ENCODE assay signal across 19 mouse cellular contexts in the genomic region with DNA sequence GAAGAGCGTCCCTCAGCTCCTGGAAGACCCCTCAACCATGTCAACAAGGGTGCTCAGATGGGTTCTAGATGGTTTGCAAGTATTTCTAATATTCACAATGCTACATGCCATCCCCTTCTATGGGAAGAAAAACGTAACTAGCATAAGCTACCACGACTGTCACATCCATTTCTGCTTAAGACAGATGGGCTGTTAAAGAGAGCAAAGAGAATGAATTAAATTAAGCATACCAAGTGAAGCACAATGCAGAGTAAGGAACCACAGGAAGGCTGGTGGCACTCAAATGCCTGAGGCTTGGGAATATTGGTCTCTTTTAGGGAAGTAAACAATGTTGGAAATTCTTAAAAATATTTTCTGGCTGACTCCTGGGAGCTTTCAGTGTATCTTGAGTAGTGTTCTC. TPM values are rescaled to one million over a fixed set of nuclear protein-coding genes. Genes with fewer than 3 reads are reported as not detected.
DNase-seq lines count a peak whose midpoint lies in the region; ATAC-seq and TF ChIP-seq lines count a peak whose summit lies in the region.
"Had no signal": no experiment of that assay in that cellular context is flagged by ENCODE, and none has a peak within 500 bp of the region (broad histone marks: within the 10 kb centered on the region; RNA-seq: fewer than 3 reads in every experiment).

No protein-coding gene starts in this region.

- TF ChIP-seq CTCF in brain, embryonic 14.5 days (IDR thresholded peaks at IDR 0.05; ENCODE audit: borderline replicate concordance, extremely low read depth, insufficient read depth, insufficient read length) = no peak
- TF ChIP-seq CTCF in forebrain, postnatal 0 days (IDR thresholded peaks at IDR 0.05; ENCODE audit: low read depth) = no peak

- H3K4me3 ChIP-seq in forebrain, postnatal 0 days (ENCODE audit: low read depth, low read length) = no peak overlapping the region
- H3K4me3 ChIP-seq: embryonic facial prominence, embryonic 12.5 days; heart, embryonic 13.5 days; intestine, embryonic 15.5 days had no signal

- DNase-seq in heart, adult 11 months = peak; percentile 52
- DNase-seq in heart, postnatal 4 days = no peak
- peak; percentile 72 for DNase-seq in Muller cell, postnatal 12 days (ENCODE audit: inconsistent ontology term)
- DNase-seq in brain, embryonic 14.5 days (ENCODE audit: low read depth) = peak; percentile 40
- no peak for DNase-seq in forebrain, postnatal 0 days
- no peak for DNase-seq in right cerebral cortex, adult 18-20 months
- DNase-seq in gastrocnemius, postnatal 25 days = no peak
- DNase-seq: adrenal gland, adult 8-10 months; adrenal gland, postnatal 36 days; cerebellum, adult 11 months; cerebellum, adult 8-10 months; gastrocnemius, postnatal 14 days; heart, postnatal 36 days; kidney, adult 18-20 months had no signal

- no peaks in the 10 kb centered on the region for H3K27me3 ChIP-seq in forebrain, postnatal 0 days (ENCODE audit: insufficient read depth, low read length)
- H3K27me3 ChIP-seq: embryonic facial prominence, embryonic 12.5 days; heart, embryonic 13.5 days; intestine, embryonic 15.5 days had no signal

- H3K4me1 ChIP-seq in forebrain, postnatal 0 days (ENCODE audit: insufficient read depth) = 0 out of 2 replicates have a peak, but pooled peaks cover 14% of the 10 kb centered on the region
- H3K4me1 ChIP-seq: intestine, embryonic 15.5 days had no signal

- no peaks in the 10 kb centered on the region for H3K9me3 ChIP-seq in forebrain, postnatal 0 days (ENCODE audit: low read length)
- H3K9me3 ChIP-seq: embryonic facial prominence, embryonic 12.5 days; heart, embryonic 13.5 days; intestine, embryonic 15.5 days had no signal

- H3K27ac ChIP-seq in forebrain, postnatal 0 days (ENCODE audit: low read depth, low read length) = no peak overlapping the region
- H3K27ac ChIP-seq: embryonic facial prominence, embryonic 12.5 days; heart, embryonic 13.5 days; intestine, embryonic 15.5 days had no signal

- peak; percentile 70; the same call in 1 of the 2 replicates for ATAC-seq in forebrain, postnatal 0 days
- ATAC-seq: intestine, embryonic 15.5 days had no signal

- no peak overlapping the region for H3K9ac ChIP-seq in forebrain, postnatal 0 days
- H3K9ac ChIP-seq: embryonic facial prominence, embryonic 12.5 days; heart, embryonic 13.5 days; intestine, embryonic 15.5 days had no signal

- no peak for TF ChIP-seq POLR2A in brain, embryonic 14.5 days (IDR thresholded peaks at IDR 0.05; ENCODE audit: borderline replicate concordance, extremely low read depth, insufficient read depth, insufficient read length, poor library complexity, severe bottlenecking)

- 45% methylated on average over 3 of the region's 3 CpGs for WGBS in forebrain, postnatal 0 days

- H3K4me2 ChIP-seq in forebrain, postnatal 0 days (ENCODE audit: low read depth) = no peak overlapping the region
- H3K4me2 ChIP-seq: embryonic facial prominence, embryonic 12.5 days; heart, embryonic 13.5 days; intestine, embryonic 15.5 days had no signal

- peaks cover 11% of the 10 kb centered on the region; the same call in 1 of the 2 replicates for H3K36me3 ChIP-seq in forebrain, postnatal 0 days (ENCODE audit: insufficient read depth)
- H3K36me3 ChIP-seq: embryonic facial prominence, embryonic 12.5 days; intestine, embryonic 15.5 days had no signal

RNA-seq across cellular contexts. Expression of a gene that starts 45.6 kb away (rescaled TPM):
- 10 to 100 TPM; 12.2 to 13.0 TPM for total RNA-seq in heart, postnatal 4 days (2021)
- polyA plus RNA-seq in brain, embryonic 14.5 days (2012; rRNA removed) = 15.0 and 30.6 TPM in 2 replicates
- 31.5 and 38.3 TPM in 2 replicates for total RNA-seq in forebrain, postnatal 0 days (2014; rRNA removed)
- polyA plus RNA-seq in forebrain, postnatal 0 days (2015; fragmentation: Nextera tagmentation; extraction: Ambion mirVana) = 16.4 and 19.9 TPM in 2 replicates
- total RNA-seq in gastrocnemius, postnatal 25 days (2021) = 10 to 100 TPM; 22.7 to 24.3 TPM
- total RNA-seq: granulocyte monocyte progenitor cell, adult 5-6 weeks had no signal

RNA-seq across cellular contexts. Expression of a gene that starts 45.8 kb away (rescaled TPM):
- 1 to 10 TPM; 1.0 to 1.1 TPM for total RNA-seq in heart, postnatal 4 days (2021)
- polyA plus RNA-seq in brain, embryonic 14.5 days (2012; rRNA removed) = 3.3 and 4.3 TPM in 2 replicates
- 0.77 and 2.2 TPM in 2 replicates for total RNA-seq in forebrain, postnatal 0 days (2014; rRNA removed)
- 2.3 and 2.4 TPM in 2 replicates for polyA plus RNA-seq in forebrain, postnatal 0 days (2015; fragmentation: Nextera tagmentation; extraction: Ambion mirVana)
- total RNA-seq in gastrocnemius, postnatal 25 days (2021) = 1 to 10 TPM; 1.9 to 2.6 TPM
- total RNA-seq: ES-E14; granulocyte monocyte progenitor cell, adult 5-6 weeks had no signal

Comparison
In these comparisons a context has a peak if more than half of its experiments do, and no peak if none do; other contexts are left out.
1. DNase-seq: peak in heart, adult 11 months (single experiment), Muller cell, postnatal 12 days (single experiment) and brain, embryonic 14.5 days (single experiment); none in heart, postnatal 4 days (single experiment), forebrain, postnatal 0 days (single experiment), right cerebral cortex, adult 18-20 months (single experiment) and gastrocnemius, postnatal 25 days (single experiment).